Mouse (Mus musculus): Measurements from ENCODE around the gene Ppp4c. TPM values are rescaled to one million over a fixed set of nuclear protein-coding genes. Genes with fewer than 3 reads are reported as not detected.

The Ppp4c gene
- polyA plus RNA-seq, 1 experiment from 2014 or later = 151 TPM

DNA sequence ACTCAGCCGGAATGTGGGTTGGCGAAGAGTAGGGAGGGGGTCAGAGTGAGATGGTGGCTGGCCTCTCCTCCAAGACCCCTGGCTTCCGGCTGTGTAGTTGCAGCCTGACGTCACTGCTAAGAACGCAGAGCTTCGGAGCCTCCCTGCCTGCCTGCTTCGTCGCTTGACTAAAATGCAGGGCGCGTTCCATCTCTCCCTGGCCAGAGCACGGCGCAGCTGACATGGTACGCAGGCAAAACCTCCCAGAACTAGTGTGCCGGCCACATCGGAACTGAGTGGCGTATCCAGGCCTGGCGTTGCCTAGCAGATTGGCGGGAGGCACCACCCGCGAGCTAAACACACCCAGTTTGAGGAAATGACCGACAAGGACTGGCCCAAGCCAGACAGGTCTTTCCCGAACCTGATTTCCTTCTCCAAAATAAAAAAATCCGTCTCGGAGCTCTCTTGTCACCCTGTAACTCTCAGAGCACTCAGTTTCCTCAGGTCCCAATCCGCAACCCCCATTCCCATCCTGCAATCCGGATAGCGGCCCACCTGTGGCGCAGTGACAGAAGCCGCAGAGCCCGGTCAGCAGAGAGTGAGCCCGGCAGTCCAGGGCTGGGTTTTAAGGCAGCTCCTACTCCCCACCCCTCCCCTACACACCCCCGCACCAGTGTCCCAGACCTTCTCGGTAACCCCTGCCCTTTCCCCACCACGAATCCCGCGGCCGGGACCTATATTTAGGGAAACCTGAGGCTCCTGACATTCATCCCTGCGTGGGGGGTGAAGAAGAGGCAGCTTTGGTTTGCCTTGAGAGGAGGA lies 7.4 kb upstream of the Ppp4c start:
- peak overlapping the region; percentile 77 for H3K4me2 ChIP-seq (replicated peaks; ENCODE audit: low read depth, low read length)
- H3K9ac ChIP-seq (replicated peaks; ENCODE audit: low read depth) = peak overlapping the region; percentile 71
- peak overlapping the region; percentile 98 for H3K27ac ChIP-seq (ENCODE audit: low read length)
- no peaks in the 10 kb centered on the region for H3K9me3 ChIP-seq (ENCODE audit: low read length)
- peaks cover 10% of the 10 kb centered on the region; the same call in 1 of the 2 replicates for H3K4me1 ChIP-seq (ENCODE audit: insufficient read depth, low read depth, low read length)
- ATAC-seq (peak; percentile 89), DNase-seq (ENCODE audit: low spot score) (no peak)
- peak overlapping the region; percentile 76 for H3K4me3 ChIP-seq (ENCODE audit: low read depth, low read length)
- H3K36me3 ChIP-seq (ENCODE audit: insufficient read depth, low read length) = peaks cover 19% of the 10 kb centered on the region; the same call in 1 of the 2 replicates
- TF ChIP-seq EP300 (IDR thresholded peaks at IDR 0.05) (no peak), CTCF (IDR thresholded peaks at IDR 0.05) (peak; percentile 41; the same call in 1 of the 2 replicates)
- whole genome bisulfite sequencing = 1% methylated on average over 38 of the region's 38 CpGs
- no peaks in the 10 kb centered on the region for H3K27me3 ChIP-seq (replicated peaks; ENCODE audit: insufficient read depth, low read length)

DNA sequence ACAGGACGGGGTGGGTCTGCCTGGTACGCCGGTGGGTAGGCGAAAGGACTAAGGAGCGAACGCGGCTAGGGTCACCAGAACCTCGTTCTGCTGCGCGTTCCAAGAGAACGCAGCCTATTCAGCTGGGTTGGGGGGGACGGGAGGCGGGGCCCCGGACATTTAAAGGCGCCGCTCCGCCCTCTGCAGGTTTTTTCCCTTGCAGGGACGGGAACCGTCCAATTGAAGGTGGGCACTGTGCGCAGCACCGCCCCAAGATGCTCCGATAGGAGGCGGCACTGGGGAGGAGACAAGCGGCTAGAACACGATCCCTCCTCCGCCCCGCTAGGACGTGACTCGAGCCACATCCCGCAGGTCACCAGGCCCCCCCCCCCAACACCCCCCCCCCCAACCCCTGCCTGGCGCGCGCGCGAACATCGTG lies 6.8 kb upstream of the Ppp4c start:
- peak; percentile 97 for ATAC-seq
- peaks cover 10% of the 10 kb centered on the region; the same call in 1 of the 2 replicates for H3K4me1 ChIP-seq (ENCODE audit: insufficient read depth, low read depth, low read length)
- H3K27me3 ChIP-seq (replicated peaks; ENCODE audit: insufficient read depth, low read length) = no peaks in the 10 kb centered on the region
- peak overlapping the region; percentile 77 for H3K4me2 ChIP-seq (replicated peaks; ENCODE audit: low read depth, low read length)
- no peaks in the 10 kb centered on the region for H3K9me3 ChIP-seq (ENCODE audit: low read length)
- peak overlapping the region; percentile 71 for H3K9ac ChIP-seq (replicated peaks; ENCODE audit: low read depth)
- under 1% methylated on average over 25 of the region's 36 CpGs for WGBS
- peak overlapping the region; percentile 98 for H3K27ac ChIP-seq (ENCODE audit: low read length)
- peak overlapping the region; percentile 76 for H3K4me3 ChIP-seq (ENCODE audit: low read depth, low read length)
- peak; percentile 99 for DNase-seq (ENCODE audit: low spot score)
- peaks cover 19% of the 10 kb centered on the region; the same call in 1 of the 2 replicates for H3K36me3 ChIP-seq (ENCODE audit: insufficient read depth, low read length)
- TF ChIP-seq EP300 (IDR thresholded peaks at IDR 0.05) (no peak), CTCF (IDR thresholded peaks at IDR 0.05) (peak; percentile 49; the same call in 1 of the 2 replicates)

DNA sequence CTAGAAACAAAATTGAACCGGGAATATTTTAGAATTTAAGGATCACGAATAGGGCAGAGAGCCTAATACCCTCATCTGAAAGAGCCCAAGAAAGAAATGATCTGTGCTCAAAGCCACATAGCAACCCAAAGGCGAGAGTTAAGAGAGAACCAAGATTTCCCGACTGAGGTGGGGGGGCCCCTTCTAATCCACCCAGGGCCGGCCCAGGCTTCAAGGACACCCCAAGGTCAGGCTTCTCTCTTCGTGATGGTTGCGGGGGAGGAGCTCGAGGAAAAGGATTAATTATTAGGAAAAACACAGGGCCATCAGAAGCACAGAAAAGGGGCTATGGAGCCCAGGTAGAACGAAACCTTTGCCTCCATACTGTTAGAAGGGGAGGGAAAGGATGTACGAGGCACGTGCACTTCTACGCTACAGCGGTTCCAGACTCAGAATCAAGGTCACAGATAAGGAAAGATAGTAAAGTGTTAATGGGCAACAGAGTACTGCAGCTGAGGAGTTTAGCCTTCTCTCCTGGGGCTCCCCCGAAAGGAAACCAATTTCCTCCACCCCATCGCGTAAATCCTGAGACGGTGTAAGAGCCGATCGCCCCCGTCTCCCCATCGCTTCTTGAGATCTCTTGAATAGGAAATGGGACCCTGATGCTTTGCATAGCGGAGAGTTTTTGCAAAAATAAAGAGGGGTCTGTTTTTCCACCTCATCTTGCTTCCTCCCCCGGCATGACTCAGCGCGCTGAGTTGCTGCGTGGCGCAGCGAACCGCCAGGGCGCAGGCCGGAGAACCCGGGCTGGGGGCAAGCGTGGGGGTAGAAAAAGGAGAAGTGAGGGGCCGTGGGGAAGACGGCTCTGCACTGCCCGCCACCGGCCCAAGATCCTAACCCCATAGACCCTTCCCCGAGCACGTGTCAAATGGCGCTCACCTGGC lies 6.1 kb upstream of the Ppp4c start:
- Histone ChIP-seq H3K4me3 (ENCODE audit: low read depth, low read length) (peak overlapping the region; percentile 76), H3K4me2 (replicated peaks; ENCODE audit: low read depth, low read length) (peak overlapping the region; percentile 77), H3K9ac (replicated peaks; ENCODE audit: low read depth) (peak overlapping the region; percentile 71), H3K27ac (ENCODE audit: low read length) (peak overlapping the region; percentile 90), H3K9me3 (ENCODE audit: low read length) (no peaks in the 10 kb centered on the region), H3K36me3 (ENCODE audit: insufficient read depth, low read length) (peaks cover 19% of the 10 kb centered on the region; the same call in 1 of the 2 replicates), H3K27me3 (replicated peaks; ENCODE audit: insufficient read depth, low read length) (no peaks in the 10 kb centered on the region), H3K4me1 (ENCODE audit: insufficient read depth, low read depth, low read length) (peaks cover 12% of the 10 kb centered on the region; the same call in 1 of the 2 replicates)
- TF ChIP-seq CTCF (IDR thresholded peaks at IDR 0.05) (no peak), EP300 (IDR thresholded peaks at IDR 0.05) (no peak)
- DNase-seq (ENCODE audit: low spot score) (no peak), ATAC-seq (peak; percentile 9)
- WGBS = under 1% methylated on average over 40 of the region's 40 CpGs

DNA sequence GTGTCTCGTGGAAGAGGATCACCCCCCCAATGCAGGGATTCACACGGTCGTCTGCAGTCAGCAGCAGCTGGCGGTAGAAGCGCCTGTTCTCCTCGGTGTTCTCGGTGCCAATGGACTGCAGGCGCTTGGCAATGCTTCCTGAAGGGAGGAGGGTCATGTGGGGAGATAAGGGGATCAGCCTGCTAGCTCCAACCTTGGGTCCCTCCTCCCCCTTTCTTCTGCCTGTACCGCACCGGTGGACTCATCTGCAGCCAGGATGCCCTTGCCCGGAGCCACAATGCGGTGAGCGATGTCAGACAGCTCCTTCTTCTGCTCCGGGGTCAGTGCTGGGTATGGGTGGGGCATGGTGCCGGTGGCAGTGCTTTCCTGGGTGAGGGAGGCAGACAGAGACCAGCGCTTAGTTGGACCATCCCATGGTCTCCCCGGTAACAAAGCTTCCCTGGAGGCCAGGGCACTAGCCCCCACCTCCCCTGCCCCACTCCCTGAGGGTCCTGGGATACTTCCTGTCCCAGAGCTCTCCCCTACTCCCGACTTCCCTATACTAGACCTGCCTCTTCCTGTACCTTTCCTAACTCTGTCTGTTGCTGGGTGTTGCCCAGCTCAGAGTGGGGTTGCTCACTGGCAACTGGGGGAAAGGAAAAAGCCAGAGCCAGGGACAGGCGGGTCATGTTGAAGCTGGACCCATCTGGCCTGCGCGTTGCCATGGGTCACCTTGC lies 5.3 kb upstream of the Ppp4c start, which contains the start of gene Fam57b:
TSS of gene Fam57b (plus strand) at position 258 of the 716 bp plus-strand sequence.
- ATAC-seq (no peak), DNase-seq (ENCODE audit: low spot score) (peak; percentile 66)
- H3K9me3 ChIP-seq (ENCODE audit: low read length) = no peaks in the 10 kb centered on the region
- peak within 1 kb of the TSS; percentile 77 for H3K4me2 ChIP-seq (replicated peaks; ENCODE audit: low read depth, low read length)
- no peaks in the 10 kb centered on the region for H3K27me3 ChIP-seq (replicated peaks; ENCODE audit: insufficient read depth, low read length)
- peak within 1 kb of the TSS; percentile 76 for H3K4me3 ChIP-seq (ENCODE audit: low read depth, low read length)
- WGBS = 19% methylated on average over 21 of the region's 21 CpGs
- H3K9ac ChIP-seq (replicated peaks; ENCODE audit: low read depth) = peak within 1 kb of the TSS; percentile 71
- H3K36me3 ChIP-seq (ENCODE audit: insufficient read depth, low read length) = peaks cover 19% of the 10 kb centered on the region; the same call in 1 of the 2 replicates
- H3K4me1 ChIP-seq (ENCODE audit: insufficient read depth, low read depth, low read length) = peaks cover 12% of the 10 kb centered on the region; the same call in 1 of the 2 replicates
- H3K27ac ChIP-seq (ENCODE audit: low read length) = peak within 1 kb of the TSS; percentile 90
- no peak for TF ChIP-seq EP300 (IDR thresholded peaks at IDR 0.05)
- no peak for TF ChIP-seq CTCF (IDR thresholded peaks at IDR 0.05)

DNA sequence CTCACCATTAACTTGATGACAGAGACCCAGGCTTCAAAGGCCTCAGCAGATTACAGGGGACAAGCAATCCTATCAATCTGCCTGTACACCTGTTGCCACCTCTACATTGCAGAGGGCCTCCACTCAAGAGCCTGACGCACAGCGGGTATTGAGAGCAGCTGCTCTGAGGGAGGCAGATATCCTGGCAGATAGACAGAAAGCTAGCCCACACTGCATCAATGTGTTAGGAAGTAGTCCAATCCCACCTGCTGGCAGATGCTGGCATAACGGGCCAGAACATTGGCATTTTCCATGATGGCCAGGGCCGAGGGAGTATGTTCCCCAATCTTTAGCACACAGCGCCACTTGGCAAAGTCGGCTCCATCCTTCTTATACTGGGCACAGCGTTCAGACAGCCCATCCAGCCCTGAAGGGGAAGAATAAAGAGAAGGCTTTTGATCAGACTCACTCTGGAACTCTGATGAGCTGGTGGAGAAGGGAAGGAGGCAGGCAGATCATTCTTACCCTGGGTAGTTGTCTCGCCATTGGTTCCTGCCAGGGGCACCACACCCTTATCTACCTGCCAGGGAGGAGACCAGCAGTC lies 4.1 kb upstream of the Ppp4c start:
- no peak for ATAC-seq
- peaks cover 12% of the 10 kb centered on the region; the same call in 1 of the 2 replicates for H3K4me1 ChIP-seq (ENCODE audit: insufficient read depth, low read depth, low read length)

More for the DNA sequence above, 4.1 kb upstream of the Ppp4c start:
- H3K36me3 ChIP-seq (ENCODE audit: insufficient read depth, low read length) = peaks cover 19% of the 10 kb centered on the region; the same call in 1 of the 2 replicates
- H3K4me2 ChIP-seq (replicated peaks; ENCODE audit: low read depth, low read length) = no peak overlapping the region
- peak; percentile 53 for DNase-seq (ENCODE audit: low spot score)
- no peaks in the 10 kb centered on the region for H3K9me3 ChIP-seq (ENCODE audit: low read length)
- no peak overlapping the region for H3K4me3 ChIP-seq (ENCODE audit: low read depth, low read length)
- TF ChIP-seq CTCF (IDR thresholded peaks at IDR 0.05) = peak; percentile 60
- TF ChIP-seq EP300 (IDR thresholded peaks at IDR 0.05) = no peak
- 65% methylated on average over 8 of the region's 8 CpGs for WGBS
- H3K27ac ChIP-seq (ENCODE audit: low read length) = no peak overlapping the region
- H3K9ac ChIP-seq (replicated peaks; ENCODE audit: low read depth) = no peak overlapping the region
- no peaks in the 10 kb centered on the region for H3K27me3 ChIP-seq (replicated peaks; ENCODE audit: insufficient read depth, low read length)
